Mouse (Mus musculus) layer of hippocampus, postnatal 10 days (tissue): ENCODE results near the gene Dnaic2. TPM values are rescaled to one million over a fixed set of nuclear protein-coding genes. Genes with fewer than 3 reads are reported as not detected.

Experiments
- DNase-seq, 2 experiments: peaks; one replicate each; pipeline ENCODE4 v3.0.0; 2021; ENCODE audit warnings: low spot score in 2 of 2
- total RNA-seq, 2 experiments: library from RNA; stranded (reverse); gene quantifications; 2 replicates each; pipeline ENCODE4 v1.2.3; 2021

The Dnaic2 gene
- total RNA-seq, 2 experiments from 2014 or later: 1.2 to 2.4 TPM

- DNase-seq: no peak
Observed at GRCm38 (mm10) chr11:114699511-114699910, 27.7 kb upstream of the Dnaic2 start.

- peak in 1 of 2 experiments; percentile 28 for DNase-seq
Observed at GRCm38 (mm10) chr11:114702311-114702995, 24.8 kb upstream of the Dnaic2 start.

GRCm38 (mm10) chr11:114702996-114703361, 24.2 kb upstream of the Dnaic2 start:
- DNase-seq: no peak

- DNase-seq: peak; percentile 75 to 79
Observed at GRCm38 (mm10) chr11:114704071-114704913, 22.9 kb upstream of the Dnaic2 start.

GRCm38 (mm10) chr11:114706358-114706757, 20.9 kb upstream of the Dnaic2 start:
- DNase-seq: no peak

- DNase-seq: no peak
Observed at GRCm38 (mm10) chr11:114711393-114711792, 15.8 kb upstream of the Dnaic2 start.

GRCm38 (mm10) chr11:114711861-114712260, 15.3 kb upstream of the Dnaic2 start:
- no peak for DNase-seq

GRCm38 (mm10) chr11:114714526-114714925, 12.7 kb upstream of the Dnaic2 start:
- peak in 1 of 2 experiments; percentile 56 for DNase-seq

- no peak for DNase-seq
Observed at GRCm38 (mm10) chr11:114715531-114715930, 11.7 kb upstream of the Dnaic2 start.

GRCm38 (mm10) chr11:114720535-114720934, 6.7 kb upstream of the Dnaic2 start:
- DNase-seq: no peak

GRCm38 (mm10) chr11:114722438-114722837, 4.8 kb upstream of the Dnaic2 start:
- no peak for DNase-seq

GRCm38 (mm10) chr11:114723030-114723429, 4.2 kb upstream of the Dnaic2 start:
- no peak for DNase-seq

GRCm38 (mm10) chr11:114724787-114725590, 2.2 kb upstream of the Dnaic2 start:
- DNase-seq: no peak

- no peak for DNase-seq
Observed at GRCm38 (mm10) chr11:114727826-114728186, 598 bp downstream of the Dnaic2 start.

- DNase-seq: no peak
Observed at GRCm38 (mm10) chr11:114728333-114728732, 1.1 kb downstream of the Dnaic2 start.

- no peak for DNase-seq
Observed at GRCm38 (mm10) chr11:114729832-114730363, 2.7 kb downstream of the Dnaic2 start.

GRCm38 (mm10) chr11:114731711-114732110, 4.5 kb downstream of the Dnaic2 start:
- no peak for DNase-seq

- DNase-seq: no peak
Observed at GRCm38 (mm10) chr11:114732890-114733289, 5.7 kb downstream of the Dnaic2 start.

GRCm38 (mm10) chr11:114736111-114736510, 8.9 kb downstream of the Dnaic2 start:
- DNase-seq: no peak

GRCm38 (mm10) chr11:114736913-114737624, 9.9 kb downstream of the Dnaic2 start:
- DNase-seq: peak; percentile 68 to 70

- DNase-seq: no peak
Observed at GRCm38 (mm10) chr11:114740598-114740997, 13.4 kb downstream of the Dnaic2 start.
